In genomic region chr11:118792163-118792915, GRCm38 (mm10) we compare ENCODE assay signal across 10 mouse cellular contexts.
DNase-seq lines count a peak whose midpoint lies in the region; ATAC-seq lines count a peak whose summit lies in the region.
"Had no signal": no experiment of that assay in that cellular context is flagged by ENCODE, and none has a peak within 500 bp of the region (broad histone marks: within the 10 kb centered on the region; RNA-seq: fewer than 3 reads in every experiment).

No protein-coding gene starts in this region.

- peak; percentile 47 for DNase-seq in retina, postnatal 1 day
- no peak for DNase-seq in retina, embryonic 14.5 days (ENCODE audit: low spot score)
- DNase-seq in heart, postnatal 25 days (ENCODE audit: low spot score): no peak
- DNase-seq: kidney, adult 18-20 months; lung, adult 18-20 months had no signal

- no peak overlapping the region for H3K4me3 ChIP-seq in hindbrain, embryonic 15.5 days
- no peak overlapping the region for H3K4me3 ChIP-seq in midbrain, embryonic 13.5 days (replicated peaks)
- no peak overlapping the region for H3K4me3 ChIP-seq in kidney, embryonic 16.5 days (ENCODE audit: low read length)
- no peak overlapping the region for H3K4me3 ChIP-seq in intestine, embryonic 15.5 days (replicated peaks)

- H3K4me2 ChIP-seq in hindbrain, embryonic 15.5 days: no peak overlapping the region
- no peak overlapping the region for H3K4me2 ChIP-seq in midbrain, embryonic 13.5 days (replicated peaks)
- H3K4me2 ChIP-seq in kidney, embryonic 16.5 days (replicated peaks; ENCODE audit: low read depth, low read length): no peak overlapping the region
- H3K4me2 ChIP-seq in intestine, embryonic 15.5 days (replicated peaks): no peak overlapping the region

- H3K4me1 ChIP-seq in hindbrain, embryonic 15.5 days (replicated peaks): peaks cover 54% of the 10 kb centered on the region
- peaks cover 54% of the 10 kb centered on the region for H3K4me1 ChIP-seq in midbrain, embryonic 13.5 days (replicated peaks)
- H3K4me1 ChIP-seq in kidney, embryonic 16.5 days (ENCODE audit: insufficient read depth, low read length): no peaks in the 10 kb centered on the region
- no peaks in the 10 kb centered on the region for H3K4me1 ChIP-seq in intestine, embryonic 15.5 days (replicated peaks)

- WGBS in hindbrain, embryonic 15.5 days: 47% methylated on average over 9 of the region's 9 CpGs
- WGBS in midbrain, embryonic 13.5 days: 82% methylated on average over 9 of the region's 9 CpGs
- WGBS in kidney, embryonic 16.5 days: 70% methylated on average over 9 of the region's 9 CpGs
- WGBS in intestine, embryonic 15.5 days: 78% methylated on average over 9 of the region's 9 CpGs

- H3K9me3 ChIP-seq in hindbrain, embryonic 15.5 days: peaks cover 5% of the 10 kb centered on the region; the same call in 1 of the 2 replicates
- 0 out of 2 replicates have a peak, but pooled peaks cover 6% of the 10 kb centered on the region for H3K9me3 ChIP-seq in midbrain, embryonic 13.5 days
- H3K9me3 ChIP-seq in kidney, embryonic 16.5 days (ENCODE audit: low read length): no peaks in the 10 kb centered on the region
- H3K9me3 ChIP-seq in intestine, embryonic 15.5 days: no peaks in the 10 kb centered on the region

- no peaks in the 10 kb centered on the region for H3K36me3 ChIP-seq in hindbrain, embryonic 15.5 days
- H3K36me3 ChIP-seq in midbrain, embryonic 13.5 days: no peaks in the 10 kb centered on the region
- H3K36me3 ChIP-seq in kidney, embryonic 16.5 days (ENCODE audit: insufficient read depth, low read length): no peaks in the 10 kb centered on the region
- H3K36me3 ChIP-seq in intestine, embryonic 15.5 days: no peaks in the 10 kb centered on the region

- peak overlapping the region; percentile 87 for H3K27ac ChIP-seq in hindbrain, embryonic 15.5 days (replicated peaks)
- H3K27ac ChIP-seq in midbrain, embryonic 13.5 days: peak overlapping the region; percentile 98
- no peak overlapping the region for H3K27ac ChIP-seq in kidney, embryonic 16.5 days (ENCODE audit: low read length)
- H3K27ac ChIP-seq in intestine, embryonic 15.5 days: no peak overlapping the region

- peak; percentile 14; the same call in 1 of the 2 replicates for ATAC-seq in hindbrain, embryonic 15.5 days (ENCODE audit: low FRiP score, low read depth)
- ATAC-seq in midbrain, embryonic 13.5 days: no peak
- no peak for ATAC-seq in inflammation-experienced regulatory T-cells, adult 6 months
- ATAC-seq in kidney, embryonic 16.5 days (ENCODE audit: low FRiP score, low TSS enrichment): no peak
- no peak for ATAC-seq in intestine, embryonic 15.5 days

- H3K9ac ChIP-seq in hindbrain, embryonic 15.5 days: no peak overlapping the region
- 0 out of 2 replicates have a peak overlapping the region, but pooled peaks have one; percentile 48 for H3K9ac ChIP-seq in midbrain, embryonic 13.5 days (replicated peaks)
- H3K9ac ChIP-seq in kidney, embryonic 16.5 days (replicated peaks; ENCODE audit: low read length): no peak overlapping the region
- H3K9ac ChIP-seq in intestine, embryonic 15.5 days: no peak overlapping the region

- no peaks in the 10 kb centered on the region for H3K27me3 ChIP-seq in hindbrain, embryonic 15.5 days
- no peaks in the 10 kb centered on the region for H3K27me3 ChIP-seq in midbrain, embryonic 13.5 days
- H3K27me3 ChIP-seq in kidney, embryonic 16.5 days (ENCODE audit: insufficient read depth, low read length): no peaks in the 10 kb centered on the region
- H3K27me3 ChIP-seq in intestine, embryonic 15.5 days (replicated peaks): no peaks in the 10 kb centered on the region

- intact Hi-C loops in heart, postnatal 25 days (cut with DNase I): no loop called here

Comparison
In these comparisons a context has a peak if more than half of its experiments do, and no peak if none do; other contexts are left out.
1. H3K27ac ChIP-seq: peak in hindbrain, embryonic 15.5 days (single experiment) and midbrain, embryonic 13.5 days (single experiment); none in kidney, embryonic 16.5 days (single experiment) and intestine, embryonic 15.5 days (single experiment).